Mouse (Mus musculus): ENCODE measurements at regions not wholly inside any gene's neighbourhood (a gene's known extent, or its start where the extent isn't known, plus 50 kb on each side); places are given as distances from the start of the nearest gene placed in this dataset.

DNA sequence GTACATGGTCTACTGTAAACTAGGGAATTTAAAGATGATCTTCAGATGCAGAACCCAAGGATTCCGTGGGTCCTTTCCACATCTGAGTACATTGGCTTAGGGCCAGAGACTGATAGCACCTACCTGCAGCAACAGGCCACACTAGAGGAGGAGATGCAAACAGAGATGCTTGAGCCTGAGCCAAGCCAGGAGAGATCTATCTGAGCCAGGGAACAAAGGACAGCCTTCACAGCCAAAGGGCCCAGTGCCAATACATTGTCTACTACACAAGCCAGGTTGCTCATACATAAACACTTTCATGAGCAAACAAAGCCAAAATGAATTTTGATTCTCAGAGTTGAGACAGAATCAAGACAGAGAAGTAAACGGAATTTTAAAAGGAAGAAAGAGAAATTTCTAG is 273.6 kb upstream of the Fat1 start:
- TF ChIP-seq GATA1 (IDR thresholded peaks at IDR 0.05; ENCODE audit: borderline replicate concordance, low read length) (no peak), FLI1 (IDR thresholded peaks at IDR 0.05; ENCODE audit: low read length) (no peak)

Data from megakaryocyte, embryonic 14.5 days (primary cell).